Mouse (Mus musculus) monocyte, adult 2 months (primary cell): ENCODE data around the gene Rab40c.
A peak's percentile ranks its signal among the peaks of the same experiment; 100 is the strongest.

Source experiments
- DNase-seq, 2 experiments: peaks; one replicate each; pipeline ENCODE4 v3.0.0; 2022; ENCODE audit warnings: low spot score in 2 of 2, low read depth in 1 of 2

Gene Rab40c

GRCm38 (mm10) chr17:25900193-25900592, 19.3 kb downstream of the Rab40c start:
- no peak for DNase-seq

- DNase-seq = no peak
Measured at GRCm38 (mm10) chr17:25895891-25896290, 23.6 kb downstream of the Rab40c start.

- DNase-seq = no peak
Measured at GRCm38 (mm10) chr17:25895415-25895814, 24.1 kb downstream of the Rab40c start.

GRCm38 (mm10) chr17:25893975-25894617, 25.4 kb downstream of the Rab40c start:
- DNase-seq = peak in 1 of 2 experiments; percentile 44

- no peak for DNase-seq
Measured at GRCm38 (mm10) chr17:25888837-25889236, 30.7 kb downstream of the Rab40c start.

GRCm38 (mm10) chr17:25887467-25887866, 32.1 kb downstream of the Rab40c start:
- no peak for DNase-seq

GRCm38 (mm10) chr17:25886806-25887205, 32.7 kb downstream of the Rab40c start:
- DNase-seq = no peak

GRCm38 (mm10) chr17:25885636-25886035, 33.9 kb downstream of the Rab40c start:
- DNase-seq = no peak

- DNase-seq = no peak
Measured at GRCm38 (mm10) chr17:25883824-25884223, 35.7 kb downstream of the Rab40c start.

- no peak for DNase-seq
Measured at GRCm38 (mm10) chr17:25883268-25883667, 36.3 kb downstream of the Rab40c start.

- DNase-seq = no peak
Measured at GRCm38 (mm10) chr17:25882306-25882705, 37.2 kb downstream of the Rab40c start.

- no peak for DNase-seq
Measured at GRCm38 (mm10) chr17:25881691-25882090, 37.8 kb downstream of the Rab40c start.

GRCm38 (mm10) chr17:25880913-25881641, 38.5 kb downstream of the Rab40c start:
- no peak for DNase-seq

- DNase-seq = no peak
Measured at GRCm38 (mm10) chr17:25880196-25880910, 39.2 kb downstream of the Rab40c start, which contains the start of gene Wfikkn1. TSS of gene Wfikkn1 (minus strand) at chr17:25880858.

GRCm38 (mm10) chr17:25879750-25880149, 39.8 kb downstream of the Rab40c start:
- DNase-seq = no peak

- DNase-seq = no peak
Measured at GRCm38 (mm10) chr17:25879261-25879660, 40.3 kb downstream of the Rab40c start.

GRCm38 (mm10) chr17:25878611-25879180, 40.8 kb downstream of the Rab40c start:
- no peak for DNase-seq

GRCm38 (mm10) chr17:25877741-25878610, 41.6 kb downstream of the Rab40c start:
- DNase-seq = no peak

- DNase-seq = no peak
Measured at GRCm38 (mm10) chr17:25877025-25877424, 42.5 kb downstream of the Rab40c start.

GRCm38 (mm10) chr17:25876347-25876915, 43.1 kb downstream of the Rab40c start:
- DNase-seq = no peak
